Mouse (Mus musculus): ENCODE results near the gene Timd2.

DNA sequence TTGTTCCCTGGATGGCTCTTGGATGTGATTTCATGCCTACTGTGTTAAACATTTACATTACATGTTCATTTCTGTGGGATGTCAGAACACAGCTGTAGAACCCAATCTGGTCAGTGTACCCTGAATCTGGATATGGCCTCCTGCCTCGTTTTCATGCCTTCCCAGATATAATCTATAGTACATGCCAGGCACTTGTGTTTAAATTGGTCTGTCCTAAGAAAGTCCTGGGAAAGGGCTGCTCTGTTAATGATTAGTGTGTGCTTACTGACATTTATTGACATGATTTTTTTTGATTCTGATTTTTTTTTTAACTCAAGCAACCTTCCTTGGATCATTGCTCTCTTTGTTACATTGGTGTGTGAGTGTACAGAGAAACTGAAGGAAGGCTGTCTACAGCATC is 27.8 kb upstream of the Timd2 start:
- TF ChIP-seq POLR2A (IDR thresholded peaks at IDR 0.05; ENCODE audit: borderline replicate concordance, control insufficient read depth, low read depth, low read length) = no peak
- TF ChIP-seq CTCF (IDR thresholded peaks at IDR 0.05; ENCODE audit: control insufficient read depth, insufficient read depth, low read length) = no peak
